Mouse (Mus musculus) bone marrow macrophage, adult 2 months (primary cell): Measurements from ENCODE around the gene Micu2. TPM values are rescaled to one million over a fixed set of nuclear protein-coding genes. Genes with fewer than 3 reads are reported as not detected.

Experiments
- H3K27ac ChIP-seq: 2 replicates; pipeline ENCODE4 v1.5.1; 2012; ENCODE audit warnings: low read depth, low read length; ENCODE audit not compliant: insufficient read depth
- H3K4me1 ChIP-seq: 2 replicates; pipeline ENCODE4 v1.6.1; 2012; ENCODE audit warnings: low read length; ENCODE audit not compliant: control insufficient read depth, insufficient read depth
- H3K4me3 ChIP-seq: 2 replicates; pipeline ENCODE4 v1.5.1; 2012; ENCODE audit warnings: mild to moderate bottlenecking, low read length, moderate library complexity; ENCODE audit not compliant: insufficient read depth
- CTCF ChIP-seq: IDR thresholded peaks from 2 replicates; pipeline ENCODE4 v1.5.1; 2012; ENCODE audit warnings: low read depth, mild to moderate bottlenecking, low read length, moderate library complexity
- POLR2A ChIP-seq: IDR thresholded peaks from 2 replicates; pipeline ENCODE4 v1.6.1; 2012; ENCODE audit warnings: mild to moderate bottlenecking, low read depth, low read length, borderline replicate concordance
- polyA plus RNA-seq: library from polyadenylated mRNA; stranded (reverse); fragments of >200 nt; gene quantifications from 2 replicates; pipeline ENCODE4 v1.2.4, GENCODE M21; 2012; ENCODE audit not compliant: missing spikeins, insufficient read depth, insufficient read length

Micu2 gene
- polyA plus RNA-seq, 1 experiment, result 48.2 TPM

- no peak for TF ChIP-seq CTCF
- TF ChIP-seq POLR2A, result no peak
- no peaks in the 10 kb centered on the region for H3K4me1 ChIP-seq
- no peak overlapping the region for H3K27ac ChIP-seq
- no peak overlapping the region for H3K4me3 ChIP-seq
These were observed 31.8 kb downstream of the Micu2 start for GRCm38 (mm10) chr14:57967080-57967797.

GRCm38 (mm10) chr14:57961861-57962260 is 37.2 kb downstream of the Micu2 start:
- H3K27ac ChIP-seq, result no peak overlapping the region
- H3K4me1 ChIP-seq, result no peaks in the 10 kb centered on the region
- no peak for TF ChIP-seq CTCF
- no peak for TF ChIP-seq POLR2A
- H3K4me3 ChIP-seq, result no peak overlapping the region

DNA sequence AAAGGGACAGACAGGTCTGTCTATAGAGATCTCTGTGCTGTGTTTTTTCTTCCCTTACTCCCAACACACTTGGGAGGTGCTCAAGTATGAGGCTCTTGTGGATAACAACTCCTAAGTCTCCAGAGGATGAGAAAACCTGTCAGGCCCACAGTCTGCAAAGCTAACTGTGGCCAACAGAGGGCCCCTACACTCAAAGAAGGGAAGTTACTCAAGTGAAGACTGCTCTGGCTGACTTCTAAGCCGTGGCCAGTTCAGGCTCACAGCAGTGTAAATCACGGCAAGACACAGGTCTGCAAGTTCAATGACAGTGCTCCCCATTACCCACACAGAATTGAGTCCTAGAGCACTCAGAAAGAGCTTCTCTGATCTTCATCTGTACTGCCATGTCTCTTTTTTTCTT is 48.0 kb downstream of the Micu2 start:
- TF ChIP-seq POLR2A (no peak), CTCF (no peak)
- H3K4me1 ChIP-seq, result no peaks in the 10 kb centered on the region
- H3K4me3 ChIP-seq, result no peak overlapping the region
- no peak overlapping the region for H3K27ac ChIP-seq

GRCm38 (mm10) chr14:57945834-57946233 is 53.2 kb downstream of the Micu2 start:
- no peak for TF ChIP-seq POLR2A
- no peak for TF ChIP-seq CTCF

DNA sequence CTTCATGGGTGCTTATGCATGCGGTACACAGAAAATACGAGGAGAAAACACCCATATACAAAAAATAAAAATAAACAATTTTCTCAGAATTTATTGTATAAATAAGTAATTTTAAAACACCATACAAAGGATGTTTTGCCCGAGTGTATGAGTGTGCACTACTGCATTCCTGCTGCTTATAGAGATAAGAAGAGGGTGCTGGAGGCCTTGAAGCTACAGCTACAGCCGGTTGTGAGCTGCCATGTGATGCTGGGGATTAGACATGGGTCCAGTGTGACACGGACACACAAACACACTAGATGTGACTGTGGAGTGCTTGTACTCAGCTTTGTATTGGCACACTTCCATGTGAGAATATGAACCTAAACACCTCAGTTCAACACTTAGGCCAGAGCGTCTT is 61.8 kb downstream of the Micu2 start:
- Histone ChIP-seq H3K27ac (no peak overlapping the region), H3K4me3 (no peak overlapping the region), H3K4me1 (no peaks in the 10 kb centered on the region)
- TF ChIP-seq POLR2A, result no peak
- no peak for TF ChIP-seq CTCF

More at GRCm38 (mm10) chr14:57945834-57946233, 53.2 kb downstream of the Micu2 start:
- Histone ChIP-seq H3K27ac (no peak overlapping the region), H3K4me1 (no peaks in the 10 kb centered on the region), H3K4me3 (no peak overlapping the region)

DNA sequence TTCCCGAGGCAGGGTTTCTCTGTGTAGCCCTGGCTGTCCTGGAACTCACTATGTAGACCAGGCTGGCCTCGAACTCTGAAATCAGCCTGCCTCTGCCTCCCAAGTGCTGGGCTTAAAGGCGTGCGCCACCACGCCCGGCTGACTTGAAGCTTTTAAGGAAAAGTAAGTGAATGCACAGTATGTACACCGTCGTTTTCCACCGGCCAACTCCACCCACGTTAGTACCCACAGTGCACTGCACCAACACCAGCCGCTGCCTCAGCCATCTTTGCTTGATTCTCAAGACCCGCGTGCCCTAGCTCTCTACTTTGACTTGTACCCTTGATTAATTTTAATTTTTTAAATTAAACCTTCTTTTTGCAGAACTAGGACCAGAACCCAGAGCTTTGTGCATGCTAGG is 64.4 kb downstream of the Micu2 start:
- Histone ChIP-seq H3K27ac (no peak overlapping the region), H3K4me3 (no peak overlapping the region), H3K4me1 (no peaks in the 10 kb centered on the region)
- TF ChIP-seq POLR2A (no peak), CTCF (no peak)

DNA sequence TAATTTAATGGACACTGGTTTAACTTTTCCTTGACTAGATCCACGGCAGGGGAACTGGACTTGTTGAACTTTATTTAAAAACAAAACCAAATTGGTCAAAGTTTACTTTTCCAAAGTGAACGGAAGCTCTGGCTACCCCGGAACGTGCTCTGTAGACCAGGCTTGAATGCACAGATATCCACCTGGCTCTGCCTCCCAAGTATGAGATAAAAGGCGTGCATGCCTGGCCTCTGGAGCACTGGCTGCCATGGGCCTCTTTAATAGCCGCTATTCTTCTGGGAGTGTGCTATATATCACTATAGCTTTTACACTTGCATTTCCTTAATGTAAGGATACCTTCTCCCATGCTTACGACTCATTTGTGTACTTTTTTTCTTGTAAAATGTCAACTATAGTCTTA is 65.5 kb downstream of the Micu2 start:
- no peak overlapping the region for H3K27ac ChIP-seq
- TF ChIP-seq CTCF (no peak), POLR2A (no peak)
- H3K4me3 ChIP-seq, result no peak overlapping the region
- H3K4me1 ChIP-seq, result no peaks in the 10 kb centered on the region

- Histone ChIP-seq H3K4me3 (no peak overlapping the region), H3K4me1 (no peaks in the 10 kb centered on the region), H3K27ac (no peak overlapping the region)
- TF ChIP-seq POLR2A, result no peak
- TF ChIP-seq CTCF, result no peak
These were observed 66.1 kb downstream of the Micu2 start for GRCm38 (mm10) chr14:57932881-57933443.

- no peak overlapping the region for H3K4me3 ChIP-seq
- TF ChIP-seq CTCF (no peak), POLR2A (no peak)
- no peak overlapping the region for H3K27ac ChIP-seq
- peaks cover 4% of the 10 kb centered on the region; the same call in 1 of the 2 replicates for H3K4me1 ChIP-seq
These were observed 77.5 kb downstream of the Micu2 start for GRCm38 (mm10) chr14:57921428-57922131.
